In genomic region chr9:7335766-7336680, GRCm38 (mm10) we compare ENCODE assay signal across 22 mouse cellular contexts. TPM values are rescaled to one million over a fixed set of nuclear protein-coding genes. Genes with fewer than 3 reads are reported as not detected.
"Had no signal": no experiment of that assay in that cellular context is flagged by ENCODE, and none has a peak within 500 bp of the region (broad histone marks: within the 10 kb centered on the region; RNA-seq: fewer than 3 reads in every experiment).

No protein-coding gene starts in this region.

- H3K4me3 ChIP-seq: intestine, embryonic 15.5 days; layer of hippocampus, adult 2 months; left cerebral cortex, adult 2 months; limb, embryonic 10.5 days; liver, embryonic 13.5 days; lung, embryonic 15.5 days; neural tube, embryonic 12.5 days had no signal

- H3K36me3 ChIP-seq: intestine, embryonic 15.5 days; limb, embryonic 10.5 days; liver, embryonic 13.5 days; lung, embryonic 15.5 days; neural tube, embryonic 12.5 days had no signal

- H3K4me2 ChIP-seq: intestine, embryonic 15.5 days; liver, embryonic 13.5 days; lung, embryonic 15.5 days; neural tube, embryonic 12.5 days had no signal

- H3K27me3 ChIP-seq: intestine, embryonic 15.5 days; liver, embryonic 13.5 days; lung, embryonic 15.5 days; neural tube, embryonic 12.5 days had no signal

- H3K9me3 ChIP-seq: intestine, embryonic 15.5 days; limb, embryonic 10.5 days; liver, embryonic 13.5 days; lung, embryonic 15.5 days; neural tube, embryonic 12.5 days had no signal

- H3K9ac ChIP-seq: intestine, embryonic 15.5 days; liver, embryonic 13.5 days; liver, postnatal 0 days; lung, embryonic 15.5 days; neural tube, embryonic 12.5 days had no signal

- ATAC-seq: intestine, embryonic 15.5 days had no signal

- DNase-seq: kidney, adult 18-20 months; kidney, postnatal 4 days; liver, embryonic 13.5 days; liver, postnatal 0 days; lung, postnatal 14 days; midbrain, embryonic 14.5 days; thymus, adult 18-20 months; thymus, postnatal 14 days had no signal

- H3K27ac ChIP-seq: intestine, embryonic 15.5 days; layer of hippocampus, adult 2 months; left cerebral cortex, adult 2 months; limb, embryonic 10.5 days; liver, embryonic 13.5 days; lung, embryonic 15.5 days; neural tube, embryonic 12.5 days; stomach, postnatal 0 days had no signal

- H3K4me1 ChIP-seq: intestine, embryonic 15.5 days; limb, embryonic 10.5 days; liver, embryonic 13.5 days; lung, embryonic 15.5 days; neural tube, embryonic 12.5 days had no signal

RNA-seq across cellular contexts. Expression of gene Mmp12, which starts 8.2 kb away (rescaled TPM):
- total RNA-seq: layer of hippocampus, adult 2 months; layer of hippocampus, postnatal 14 days; left cerebral cortex, adult 2 months; left cerebral cortex, postnatal 14 days; megakaryocyte-erythroid progenitor cell, adult 5-6 weeks had no signal
- polyA plus RNA-seq: intestine, embryonic 15.5 days; limb, embryonic 10.5 days; limb, embryonic 14.5 days; liver, embryonic 13.5 days; midbrain, embryonic 14.5 days; neural tube, embryonic 12.5 days had no signal

RNA-seq across cellular contexts. Expression of gene Mmp1b, which starts 51.8 kb away (rescaled TPM):
- total RNA-seq: layer of hippocampus, adult 2 months; layer of hippocampus, postnatal 14 days; left cerebral cortex, adult 2 months; left cerebral cortex, postnatal 14 days; megakaryocyte-erythroid progenitor cell, adult 5-6 weeks; monocyte, adult 5-6 weeks; neutrophil, adult 5-6 weeks had no signal
- polyA plus RNA-seq: intestine, embryonic 15.5 days; limb, embryonic 10.5 days; limb, embryonic 14.5 days; liver, embryonic 13.5 days; liver, postnatal 0 days; lung, embryonic 15.5 days; midbrain, embryonic 14.5 days; neural tube, embryonic 12.5 days; stomach, postnatal 0 days; urinary bladder, adult 2 months had no signal
